10 mouse cellular contexts compared by ENCODE assay signal in genomic region chr15:59174246-59174751, GRCm38 (mm10).
DNase-seq lines count a peak whose midpoint lies in the region; ATAC-seq and TF ChIP-seq lines count a peak whose summit lies in the region.
"Had no signal": no experiment of that assay in that cellular context is flagged by ENCODE, and none has a peak within 500 bp of the region (broad histone marks: within the 10 kb centered on the region; RNA-seq: fewer than 3 reads in every experiment).

No protein-coding gene starts in this region.

- H3ac ChIP-seq in myocyte (ENCODE audit: control insufficient read depth, insufficient read length): no peak overlapping the region

- no peak for TF ChIP-seq POLR2A in kidney, adult 2 months (IDR thresholded peaks at IDR 0.05; ENCODE audit: low read depth, low read length)
- no peak for TF ChIP-seq POLR2A in myocyte (IDR thresholded peaks at IDR 0.05; ENCODE audit: insufficient read length, low read depth)

- H3K9me3 ChIP-seq in kidney, embryonic 14.5 days (ENCODE audit: control insufficient read depth, low read length): no peaks in the 10 kb centered on the region
- H3K9me3 ChIP-seq in forebrain, embryonic 14.5 days (replicated peaks; ENCODE audit: control insufficient read depth, low read length): no peaks in the 10 kb centered on the region
- H3K9me3 ChIP-seq in kidney, embryonic 16.5 days (ENCODE audit: low read length): no peaks in the 10 kb centered on the region
- H3K9me3 ChIP-seq: G1E; limb, embryonic 12.5 days had no signal

- no peak overlapping the region for H3K27ac ChIP-seq in kidney, adult 2 months (ENCODE audit: insufficient read depth, low read depth, low read length)
- H3K27ac ChIP-seq in kidney, embryonic 14.5 days (ENCODE audit: low read depth, low read length): no peak overlapping the region
- peak overlapping the region; percentile 44 for H3K27ac ChIP-seq in forebrain, embryonic 14.5 days (ENCODE audit: low read depth, low read length)
- H3K27ac ChIP-seq in kidney, embryonic 16.5 days (ENCODE audit: low read length): peak overlapping the region; percentile 46; the same call in 1 of the 2 replicates
- H3K27ac ChIP-seq: limb, embryonic 12.5 days had no signal

- no peaks in the 10 kb centered on the region for H3K79me2 ChIP-seq in myocyte (ENCODE audit: control insufficient read depth, insufficient read depth)

- no peak overlapping the region for H3K4me2 ChIP-seq in kidney, embryonic 14.5 days (replicated peaks; ENCODE audit: low read depth, low read length)
- H3K4me2 ChIP-seq in forebrain, embryonic 14.5 days (ENCODE audit: low read length): no peak overlapping the region
- no peak overlapping the region for H3K4me2 ChIP-seq in kidney, embryonic 16.5 days (replicated peaks; ENCODE audit: low read depth, low read length)
- H3K4me2 ChIP-seq in myocyte (ENCODE audit: low read depth): peak overlapping the region; percentile 28
- H3K4me2 ChIP-seq: limb, embryonic 12.5 days had no signal

- H3K27me3 ChIP-seq in kidney, adult 2 months (replicated peaks; ENCODE audit: control insufficient read depth, insufficient read depth, low read length): no peaks in the 10 kb centered on the region
- no peaks in the 10 kb centered on the region for H3K27me3 ChIP-seq in kidney, embryonic 14.5 days (ENCODE audit: control insufficient read depth, insufficient read depth, low read length)
- no peaks in the 10 kb centered on the region for H3K27me3 ChIP-seq in forebrain, embryonic 14.5 days (replicated peaks; ENCODE audit: control insufficient read depth, insufficient read depth, low read length)
- H3K27me3 ChIP-seq in kidney, embryonic 16.5 days (ENCODE audit: insufficient read depth, low read length): no peaks in the 10 kb centered on the region
- no peaks in the 10 kb centered on the region for H3K27me3 ChIP-seq in myocyte (ENCODE audit: control insufficient read depth, insufficient read depth, insufficient read length)
- H3K27me3 ChIP-seq: limb, embryonic 12.5 days had no signal

- peaks cover 9% of the 10 kb centered on the region for H3K4me1 ChIP-seq in kidney, adult 2 months (ENCODE audit: control insufficient read depth, insufficient read depth, low read length)
- no peaks in the 10 kb centered on the region for H3K4me1 ChIP-seq in kidney, embryonic 14.5 days (ENCODE audit: control insufficient read depth, insufficient read depth, low read length)
- H3K4me1 ChIP-seq in forebrain, embryonic 14.5 days (ENCODE audit: control insufficient read depth, insufficient read depth, low read length): peaks cover 10% of the 10 kb centered on the region
- peaks cover 10% of the 10 kb centered on the region; the same call in 1 of the 2 replicates for H3K4me1 ChIP-seq in kidney, embryonic 16.5 days (ENCODE audit: insufficient read depth, low read length)
- H3K4me1 ChIP-seq: limb, embryonic 12.5 days had no signal

- ATAC-seq in kidney, embryonic 14.5 days (ENCODE audit: low FRiP score, low TSS enrichment): no peak
- ATAC-seq in forebrain, embryonic 14.5 days: peak; percentile 62
- no peak for ATAC-seq in kidney, embryonic 16.5 days (ENCODE audit: low FRiP score, low TSS enrichment)

- 68% methylated on average over 7 of the region's 7 CpGs for WGBS in kidney, adult 2 months
- 51% methylated on average over 7 of the region's 7 CpGs for WGBS in kidney, embryonic 14.5 days
- 8% methylated on average over 7 of the region's 7 CpGs for WGBS in forebrain, embryonic 14.5 days
- 62% methylated on average over 7 of the region's 7 CpGs for WGBS in kidney, embryonic 16.5 days

- DNase-seq in kidney, adult 2 months: peak; percentile 80
- DNase-seq in forebrain, embryonic 14.5 days (ENCODE audit: low spot score): peak; percentile 64
- no peak for DNase-seq in cerebellum, postnatal 36 days
- DNase-seq in adrenal gland, postnatal 10 days: no peak
- DNase-seq in adrenal gland, adult 8-10 months: no peak

- H3K9ac ChIP-seq in kidney, embryonic 14.5 days (ENCODE audit: low read depth, low read length): no peak overlapping the region
- H3K9ac ChIP-seq in forebrain, embryonic 14.5 days (ENCODE audit: low read length): no peak overlapping the region
- no peak overlapping the region for H3K9ac ChIP-seq in kidney, embryonic 16.5 days (replicated peaks; ENCODE audit: low read length)
- H3K9ac ChIP-seq: limb, embryonic 12.5 days had no signal

- TF ChIP-seq CTCF in kidney, adult 2 months (conservative IDR thresholded peaks at IDR 0.05; ENCODE audit: insufficient read depth, insufficient read length, low read depth, low read length): no peak

- H3K36me3 ChIP-seq in kidney, adult 2 months (ENCODE audit: control insufficient read depth, insufficient read depth, low read length): no peaks in the 10 kb centered on the region
- H3K36me3 ChIP-seq in kidney, embryonic 14.5 days (ENCODE audit: control insufficient read depth, insufficient read depth, low read length): no peaks in the 10 kb centered on the region
- no peaks in the 10 kb centered on the region for H3K36me3 ChIP-seq in forebrain, embryonic 14.5 days (ENCODE audit: control insufficient read depth, insufficient read depth, low read length)
- H3K36me3 ChIP-seq in kidney, embryonic 16.5 days (ENCODE audit: insufficient read depth, low read length): no peaks in the 10 kb centered on the region
- no peaks in the 10 kb centered on the region for H3K36me3 ChIP-seq in myocyte (ENCODE audit: control insufficient read depth, insufficient read depth)
- H3K36me3 ChIP-seq: G1E; limb, embryonic 12.5 days had no signal

- H3K4me3 ChIP-seq in kidney, adult 2 months (ENCODE audit: insufficient read depth, low read depth, low read length): no peak overlapping the region
- no peak overlapping the region for H3K4me3 ChIP-seq in kidney, embryonic 14.5 days (ENCODE audit: low read length)
- no peak overlapping the region for H3K4me3 ChIP-seq in forebrain, embryonic 14.5 days (ENCODE audit: low read depth, low read length)
- H3K4me3 ChIP-seq in kidney, embryonic 16.5 days (ENCODE audit: low read length): no peak overlapping the region
- H3K4me3 ChIP-seq in myocyte: no peak overlapping the region
- H3K4me3 ChIP-seq: limb, embryonic 12.5 days had no signal

TF ChIP-seq in myocyte, 11 proteins besides CTCF, POLR2A, EP300 and RAD21:
- no peak for TF ChIP-seq MAX (IDR thresholded peaks at IDR 0.05; ENCODE audit: low read depth)
TF ChIP-seq in myocyte: peak in this region for 0.

Comparison
In these comparisons a context has a peak if more than half of its experiments do, and no peak if none do; other contexts are left out.
1. H3K27ac ChIP-seq: peak in forebrain, embryonic 14.5 days (single experiment) and kidney, embryonic 16.5 days (single experiment); none in kidney, adult 2 months (single experiment) and kidney, embryonic 14.5 days (single experiment).
2. DNase-seq: peak in kidney, adult 2 months (single experiment) and forebrain, embryonic 14.5 days (single experiment); none in cerebellum, postnatal 36 days (0 of 2), adrenal gland, postnatal 10 days (single experiment) and adrenal gland, adult 8-10 months (single experiment).